Mouse (Mus musculus): Measurements from ENCODE around the gene Kcnj4. TPM values are rescaled to one million over a fixed set of nuclear protein-coding genes. Genes with fewer than 3 reads are reported as not detected.

Gene Kcnj4
- polyA plus RNA-seq, 1 experiment: not detected

Other genes starting within 250 kb of the Kcnj4 start
- 0.54 and 1.1 TPM in 2 replicates for gene Baiap2l2, start 219.7 kb downstream of the Kcnj4 start, polyA plus RNA-seq (2012; ENCODE audit: insufficient read depth, insufficient read length, missing spikeins)
- 11.6 and 13.4 TPM in 2 replicates for gene Pla2g6, start 176.9 kb downstream of the Kcnj4 start, polyA plus RNA-seq (2012; ENCODE audit: insufficient read depth, insufficient read length, missing spikeins)
- gene Maff, start 158.6 kb downstream of the Kcnj4 start, polyA plus RNA-seq (2012; ENCODE audit: insufficient read depth, insufficient read length, missing spikeins): 9.8 and 11.4 TPM in 2 replicates
- gene Tmem184b, start 101.7 kb downstream of the Kcnj4 start, polyA plus RNA-seq (2012; ENCODE audit: insufficient read depth, insufficient read length, missing spikeins): 60.3 and 71.0 TPM in 2 replicates
- gene Csnk1e, start 49.7 kb downstream of the Kcnj4 start, polyA plus RNA-seq (2012; ENCODE audit: insufficient read depth, insufficient read length, missing spikeins): 17.4 and 24.8 TPM in 2 replicates
- 2.2 and 3.0 TPM in 2 replicates for gene Kdelr3, start 11.2 kb upstream of the Kcnj4 start, polyA plus RNA-seq (2012; ENCODE audit: insufficient read depth, insufficient read length, missing spikeins)
- 49.6 and 73.8 TPM in 2 replicates for gene Ddx17, start 41.5 kb upstream of the Kcnj4 start, polyA plus RNA-seq (2012; ENCODE audit: insufficient read depth, insufficient read length, missing spikeins)
- not detected in 2 replicates for gene Dmc1, start 99.9 kb upstream of the Kcnj4 start, polyA plus RNA-seq (2012; ENCODE audit: insufficient read depth, insufficient read length, missing spikeins)
- gene Fam227a, start 153.7 kb upstream of the Kcnj4 start, polyA plus RNA-seq (2012; ENCODE audit: insufficient read depth, insufficient read length, missing spikeins): 0.32 and 0.58 TPM in 2 replicates
- gene Cby1, start 154.0 kb upstream of the Kcnj4 start, polyA plus RNA-seq (2012; ENCODE audit: insufficient read depth, insufficient read length, missing spikeins): 13.9 and 16.3 TPM in 2 replicates
- 185 and 193 TPM in 2 replicates for gene Tomm22, start 165.6 kb upstream of the Kcnj4 start, polyA plus RNA-seq (2012; ENCODE audit: insufficient read depth, insufficient read length, missing spikeins)
- gene Josd1, start 182.7 kb upstream of the Kcnj4 start, polyA plus RNA-seq (2012; ENCODE audit: insufficient read depth, insufficient read length, missing spikeins): 25.5 and 29.5 TPM in 2 replicates
- 15.3 and 15.4 TPM in 2 replicates for gene Gtpbp1, start 185.6 kb upstream of the Kcnj4 start, polyA plus RNA-seq (2012; ENCODE audit: insufficient read depth, insufficient read length, missing spikeins)
- 49.2 and 105 TPM in 2 replicates for gene Sun2, start 237.3 kb upstream of the Kcnj4 start, polyA plus RNA-seq (2012; ENCODE audit: insufficient read depth, insufficient read length, missing spikeins)